Mouse (Mus musculus): Measurements from ENCODE around the gene Enthd1. TPM values are rescaled to one million over a fixed set of nuclear protein-coding genes. Genes with fewer than 3 reads are reported as not detected.
"Not testable (repeated sequence)": the region's sequence is repeated elsewhere in the genome, so short reads cannot be mapped to it uniquely, and the experiment has no call there.

Gene Enthd1
- polyA plus RNA-seq, 1 experiment from 2014 or later, result not detected

- Histone ChIP-seq H3K9me3 (replicated peaks) (no peaks in the 10 kb centered on the region), H3K4me3 (replicated peaks) (no peak overlapping the region), H3K9ac (replicated peaks) (no peak overlapping the region), H3K27ac (replicated peaks) (no peak overlapping the region), H3K4me2 (no peak overlapping the region), H3K27me3 (replicated peaks) (no peaks in the 10 kb centered on the region), H3K4me1 (peaks cover 15% of the 10 kb centered on the region), H3K36me3 (no peaks in the 10 kb centered on the region)
- ATAC-seq (ENCODE audit: low FRiP score), result no peak
- WGBS, result 85% methylated on average over 8 of the region's 8 CpGs
Measured at GRCm38 (mm10) chr15:80532281-80533072, 32.5 kb downstream of the Enthd1 start.

- Histone ChIP-seq H3K4me2 (no peak overlapping the region), H3K9me3 (replicated peaks) (no peaks in the 10 kb centered on the region), H3K36me3 (no peaks in the 10 kb centered on the region), H3K9ac (replicated peaks) (no peak overlapping the region), H3K27me3 (replicated peaks) (no peaks in the 10 kb centered on the region), H3K4me3 (replicated peaks) (no peak overlapping the region), H3K4me1 (peaks cover 15% of the 10 kb centered on the region), H3K27ac (replicated peaks) (no peak overlapping the region)
- WGBS, result 80% methylated on average over 9 of the region's 9 CpGs
- no peak for ATAC-seq (ENCODE audit: low FRiP score)
Measured at GRCm38 (mm10) chr15:80531026-80531425, 33.9 kb downstream of the Enthd1 start.

GRCm38 (mm10) chr15:80529955-80530869 is 34.7 kb downstream of the Enthd1 start:
- ATAC-seq (ENCODE audit: low FRiP score), result peak; percentile 59; the same call in 1 of the 2 replicates
- no peaks in the 10 kb centered on the region for H3K9me3 ChIP-seq (replicated peaks)
- H3K9ac ChIP-seq (replicated peaks), result no peak overlapping the region
- H3K4me3 ChIP-seq (replicated peaks), result no peak overlapping the region
- no peaks in the 10 kb centered on the region for H3K36me3 ChIP-seq
- no peaks in the 10 kb centered on the region for H3K27me3 ChIP-seq (replicated peaks)
- peak overlapping the region; percentile 31 for H3K4me2 ChIP-seq
- H3K27ac ChIP-seq (replicated peaks), result peak overlapping the region; percentile 75
- H3K4me1 ChIP-seq, result peaks cover 15% of the 10 kb centered on the region
- 33% methylated on average over 20 of the region's 20 CpGs for WGBS

GRCm38 (mm10) chr15:80521661-80522388 is 43.1 kb downstream of the Enthd1 start:
- Histone ChIP-seq H3K27me3 (replicated peaks) (no peaks in the 10 kb centered on the region), H3K36me3 (no peaks in the 10 kb centered on the region), H3K4me3 (replicated peaks) (no peak overlapping the region), H3K4me1 (peaks cover 12% of the 10 kb centered on the region; the same call in 1 of the 2 replicates), H3K4me2 (no peak overlapping the region), H3K27ac (replicated peaks) (no peak overlapping the region), H3K9ac (replicated peaks) (no peak overlapping the region), H3K9me3 (replicated peaks) (no peaks in the 10 kb centered on the region)
- WGBS, result 62% methylated on average over 10 of the region's 10 CpGs
- ATAC-seq (ENCODE audit: low FRiP score), result no peak

GRCm38 (mm10) chr15:80519931-80520330 is 45.0 kb downstream of the Enthd1 start:
- Histone ChIP-seq H3K9ac (replicated peaks) (no peak overlapping the region), H3K27ac (replicated peaks) (no peak overlapping the region), H3K4me1 (peaks cover 12% of the 10 kb centered on the region; the same call in 1 of the 2 replicates), H3K36me3 (no peaks in the 10 kb centered on the region), H3K9me3 (replicated peaks) (no peaks in the 10 kb centered on the region), H3K4me2 (no peak overlapping the region), H3K4me3 (replicated peaks) (no peak overlapping the region), H3K27me3 (replicated peaks) (no peaks in the 10 kb centered on the region)
- ATAC-seq (ENCODE audit: low FRiP score), result no peak
- WGBS, result 96% methylated on average over 5 of the region's 5 CpGs

GRCm38 (mm10) chr15:80518567-80519223 is 46.3 kb downstream of the Enthd1 start:
- Histone ChIP-seq H3K4me2 (no peak overlapping the region), H3K36me3 (no peaks in the 10 kb centered on the region), H3K27ac (replicated peaks) (0 out of 2 replicates have a peak overlapping the region, but pooled peaks have one; percentile 38), H3K9ac (replicated peaks) (no peak overlapping the region), H3K27me3 (replicated peaks) (no peaks in the 10 kb centered on the region), H3K4me1 (peaks cover 12% of the 10 kb centered on the region; the same call in 1 of the 2 replicates), H3K9me3 (replicated peaks) (no peaks in the 10 kb centered on the region), H3K4me3 (replicated peaks) (no peak overlapping the region)
- no peak for ATAC-seq (ENCODE audit: low FRiP score)
- 82% methylated on average over 12 of the region's 12 CpGs for WGBS

GRCm38 (mm10) chr15:80517996-80518395 is 47.0 kb downstream of the Enthd1 start:
- H3K4me2 ChIP-seq, result no peak overlapping the region
- no peaks in the 10 kb centered on the region for H3K36me3 ChIP-seq
- H3K9ac ChIP-seq (replicated peaks), result no peak overlapping the region
- no peaks in the 10 kb centered on the region for H3K27me3 ChIP-seq (replicated peaks)
- no peak overlapping the region for H3K4me3 ChIP-seq (replicated peaks)
- no peaks in the 10 kb centered on the region for H3K9me3 ChIP-seq (replicated peaks)
- no peak; the same call in 1 of the 2 replicates for ATAC-seq (ENCODE audit: low FRiP score)
- H3K27ac ChIP-seq (replicated peaks), result 0 out of 2 replicates have a peak overlapping the region, but pooled peaks have one; percentile 38
- 47% methylated on average over 9 of the region's 9 CpGs for WGBS
- H3K4me1 ChIP-seq, result peaks cover 12% of the 10 kb centered on the region; the same call in 1 of the 2 replicates

- no peak overlapping the region for H3K4me2 ChIP-seq
- ATAC-seq (ENCODE audit: low FRiP score), result no peak
Measured at GRCm38 (mm10) chr15:80516525-80516924, 48.4 kb downstream of the Enthd1 start.

GRCm38 (mm10) chr15:80505086-80505485 is 59.9 kb downstream of the Enthd1 start:
- WGBS, result 9% methylated on average over 4 of the region's 4 CpGs
- no peak overlapping the region for H3K4me3 ChIP-seq (replicated peaks)
- H3K27ac ChIP-seq (replicated peaks), result no peak overlapping the region
- H3K4me1 ChIP-seq, result peaks cover 5% of the 10 kb centered on the region; the same call in 1 of the 2 replicates
- no peak overlapping the region for H3K4me2 ChIP-seq
- no peaks in the 10 kb centered on the region for H3K36me3 ChIP-seq
- H3K9me3 ChIP-seq (replicated peaks), result no peaks in the 10 kb centered on the region
- ATAC-seq (ENCODE audit: low FRiP score), result no peak
- H3K27me3 ChIP-seq (replicated peaks), result no peaks in the 10 kb centered on the region
- H3K9ac ChIP-seq (replicated peaks), result no peak overlapping the region

More at GRCm38 (mm10) chr15:80516525-80516924, 48.4 kb downstream of the Enthd1 start:
- H3K9me3 ChIP-seq (replicated peaks), result no peaks in the 10 kb centered on the region
- 85% methylated on average over 3 of the region's 3 CpGs for WGBS
- H3K36me3 ChIP-seq, result no peaks in the 10 kb centered on the region
- no peaks in the 10 kb centered on the region for H3K27me3 ChIP-seq (replicated peaks)
- H3K4me3 ChIP-seq (replicated peaks), result no peak overlapping the region
- no peak overlapping the region for H3K27ac ChIP-seq (replicated peaks)
- no peak overlapping the region for H3K9ac ChIP-seq (replicated peaks)
- H3K4me1 ChIP-seq, result peaks cover 12% of the 10 kb centered on the region; the same call in 1 of the 2 replicates

GRCm38 (mm10) chr15:80503155-80503554 is 61.8 kb downstream of the Enthd1 start:
- ATAC-seq (ENCODE audit: low FRiP score); H3K4me1 ChIP-seq; H3K9ac ChIP-seq (replicated peaks); H3K27ac ChIP-seq (replicated peaks); H3K27me3 ChIP-seq (replicated peaks); H3K4me2 ChIP-seq; H3K4me3 ChIP-seq (replicated peaks); H3K36me3 ChIP-seq; H3K9me3 ChIP-seq (replicated peaks): not testable (repeated sequence)
- WGBS, result 95% methylated on average over 4 of the region's 4 CpGs

GRCm38 (mm10) chr15:80502741-80503140 is 62.2 kb downstream of the Enthd1 start:
- ATAC-seq (ENCODE audit: low FRiP score), result no peak

More at GRCm38 (mm10) chr15:80502741-80503140, 62.2 kb downstream of the Enthd1 start:
- Histone ChIP-seq H3K4me1 (peaks cover 5% of the 10 kb centered on the region; the same call in 1 of the 2 replicates), H3K36me3 (no peaks in the 10 kb centered on the region), H3K27me3 (replicated peaks) (no peaks in the 10 kb centered on the region), H3K4me2 (no peak overlapping the region), H3K9me3 (replicated peaks) (no peaks in the 10 kb centered on the region), H3K9ac (replicated peaks) (no peak overlapping the region), H3K4me3 (replicated peaks) (no peak overlapping the region), H3K27ac (replicated peaks) (no peak overlapping the region)
- 87% methylated on average over 2 of the region's 2 CpGs for WGBS
